Mouse (Mus musculus): ENCODE data around the gene Mgmt. TPM values are rescaled to one million over a fixed set of nuclear protein-coding genes. Genes with fewer than 3 reads are reported as not detected.

Mgmt gene
- polyA plus RNA-seq, 1 experiment from 2014 or later = 5.8 TPM

- Histone ChIP-seq H3K4me3 (replicated peaks) (no peak overlapping the region), H3K4me1 (replicated peaks) (no peaks in the 10 kb centered on the region; the same call in 1 of the 2 replicates), H3K27me3 (no peaks in the 10 kb centered on the region), H3K36me3 (no peaks in the 10 kb centered on the region), H3K9ac (replicated peaks) (no peak overlapping the region), H3K4me2 (no peak overlapping the region), H3K9me3 (no peaks in the 10 kb centered on the region), H3K27ac (no peak overlapping the region)
- WGBS = 98% methylated on average over 2 of the region's 2 CpGs
- no peak for ATAC-seq (ENCODE audit: insufficient number of reproducible peaks, insufficient read depth, low FRiP score, low TSS enrichment, low read depth)
These were observed 48.0 kb downstream of the Mgmt start for GRCm38 (mm10) chr7:136942414-136942813.

GRCm38 (mm10) chr7:136943886-136944285 lies 49.5 kb downstream of the Mgmt start:
- H3K4me1 ChIP-seq (replicated peaks) = 0 out of 2 replicates have a peak, but pooled peaks cover 5% of the 10 kb centered on the region
- H3K9ac ChIP-seq (replicated peaks) = no peak overlapping the region
- no peaks in the 10 kb centered on the region for H3K36me3 ChIP-seq
- 69% methylated on average over 5 of the region's 5 CpGs for WGBS
- no peak for ATAC-seq (ENCODE audit: insufficient number of reproducible peaks, insufficient read depth, low FRiP score, low TSS enrichment, low read depth)
- no peak overlapping the region for H3K4me3 ChIP-seq (replicated peaks)
- H3K27me3 ChIP-seq = no peaks in the 10 kb centered on the region
- H3K9me3 ChIP-seq = no peaks in the 10 kb centered on the region
- no peak overlapping the region for H3K4me2 ChIP-seq
- no peak overlapping the region for H3K27ac ChIP-seq

- H3K4me2 ChIP-seq = no peak overlapping the region
- no peak overlapping the region for H3K4me3 ChIP-seq (replicated peaks)
- peaks cover 7% of the 10 kb centered on the region; the same call in 1 of the 2 replicates for H3K4me1 ChIP-seq (replicated peaks)
- H3K9me3 ChIP-seq = no peaks in the 10 kb centered on the region
- ATAC-seq (ENCODE audit: insufficient number of reproducible peaks, insufficient read depth, low FRiP score, low TSS enrichment, low read depth) = no peak
- H3K27me3 ChIP-seq = no peaks in the 10 kb centered on the region
- H3K9ac ChIP-seq (replicated peaks) = no peak overlapping the region
- 58% methylated on average over 10 of the region's 10 CpGs for WGBS
- H3K36me3 ChIP-seq = no peaks in the 10 kb centered on the region
- H3K27ac ChIP-seq = no peak overlapping the region
These were observed 51.3 kb downstream of the Mgmt start for GRCm38 (mm10) chr7:136945697-136946096.

- H3K27me3 ChIP-seq = no peaks in the 10 kb centered on the region
- ATAC-seq (ENCODE audit: insufficient number of reproducible peaks, insufficient read depth, low FRiP score, low TSS enrichment, low read depth) = no peak
- WGBS = 82% methylated on average over 9 of the region's 9 CpGs
- no peak overlapping the region for H3K27ac ChIP-seq
- H3K4me2 ChIP-seq = no peak overlapping the region
- no peaks in the 10 kb centered on the region for H3K9me3 ChIP-seq
- no peaks in the 10 kb centered on the region for H3K36me3 ChIP-seq
- no peak overlapping the region for H3K9ac ChIP-seq (replicated peaks)
- H3K4me3 ChIP-seq (replicated peaks) = no peak overlapping the region
- peaks cover 10% of the 10 kb centered on the region; the same call in 1 of the 2 replicates for H3K4me1 ChIP-seq (replicated peaks)
These were observed 51.7 kb downstream of the Mgmt start for GRCm38 (mm10) chr7:136946131-136946530.

- Histone ChIP-seq H3K4me3 (replicated peaks) (no peak overlapping the region), H3K4me2 (no peak overlapping the region), H3K9me3 (no peaks in the 10 kb centered on the region), H3K4me1 (replicated peaks) (peaks cover 29% of the 10 kb centered on the region), H3K36me3 (no peaks in the 10 kb centered on the region), H3K27me3 (no peaks in the 10 kb centered on the region), H3K27ac (no peak overlapping the region), H3K9ac (replicated peaks) (no peak overlapping the region)
- ATAC-seq (ENCODE audit: insufficient number of reproducible peaks, insufficient read depth, low FRiP score, low TSS enrichment, low read depth) = no peak
- 67% methylated on average over 6 of the region's 6 CpGs for WGBS
These were observed 53.9 kb downstream of the Mgmt start for GRCm38 (mm10) chr7:136948275-136948810.

- no peaks in the 10 kb centered on the region for H3K36me3 ChIP-seq
- H3K27me3 ChIP-seq = no peaks in the 10 kb centered on the region
- WGBS = 13% methylated on average over 7 of the region's 7 CpGs
- H3K4me3 ChIP-seq (replicated peaks) = no peak overlapping the region
- no peaks in the 10 kb centered on the region for H3K9me3 ChIP-seq
- no peak overlapping the region for H3K9ac ChIP-seq (replicated peaks)
- H3K27ac ChIP-seq = no peak overlapping the region; the same call in 1 of the 2 replicates
- no peak for ATAC-seq (ENCODE audit: insufficient number of reproducible peaks, insufficient read depth, low FRiP score, low TSS enrichment, low read depth)
- peaks cover 33% of the 10 kb centered on the region for H3K4me1 ChIP-seq (replicated peaks)
- H3K4me2 ChIP-seq = no peak overlapping the region
These were observed 58.2 kb downstream of the Mgmt start for GRCm38 (mm10) chr7:136952608-136953007.

- no peak for ATAC-seq (ENCODE audit: insufficient number of reproducible peaks, insufficient read depth, low FRiP score, low TSS enrichment, low read depth)
- H3K4me1 ChIP-seq (replicated peaks) = peaks cover 30% of the 10 kb centered on the region
- no peak overlapping the region for H3K4me2 ChIP-seq
- H3K27ac ChIP-seq = no peak overlapping the region; the same call in 1 of the 2 replicates
- no peak overlapping the region for H3K9ac ChIP-seq (replicated peaks)
- WGBS = 46% methylated on average over 3 of the region's 3 CpGs
- H3K9me3 ChIP-seq = no peaks in the 10 kb centered on the region
- H3K36me3 ChIP-seq = no peaks in the 10 kb centered on the region
- no peak overlapping the region for H3K4me3 ChIP-seq (replicated peaks)
- H3K27me3 ChIP-seq = no peaks in the 10 kb centered on the region
These were observed 58.8 kb downstream of the Mgmt start for GRCm38 (mm10) chr7:136953251-136953650.

- Histone ChIP-seq H3K4me1 (replicated peaks) (peaks cover 7% of the 10 kb centered on the region; the same call in 1 of the 2 replicates), H3K27ac (no peak overlapping the region), H3K9me3 (no peaks in the 10 kb centered on the region), H3K4me3 (replicated peaks) (no peak overlapping the region), H3K27me3 (no peaks in the 10 kb centered on the region; the same call in 1 of the 2 replicates), H3K4me2 (no peak overlapping the region), H3K36me3 (no peaks in the 10 kb centered on the region), H3K9ac (replicated peaks) (no peak overlapping the region)
- WGBS = 92% methylated on average over 7 of the region's 7 CpGs
- no peak for ATAC-seq (ENCODE audit: insufficient number of reproducible peaks, insufficient read depth, low FRiP score, low TSS enrichment, low read depth)
These were observed 77.9 kb downstream of the Mgmt start for GRCm38 (mm10) chr7:136972361-136972760.

- WGBS = 93% methylated on average over 5 of the region's 5 CpGs
- no peaks in the 10 kb centered on the region for H3K9me3 ChIP-seq
- H3K36me3 ChIP-seq = no peaks in the 10 kb centered on the region
- H3K4me3 ChIP-seq (replicated peaks) = no peak overlapping the region
- ATAC-seq (ENCODE audit: insufficient number of reproducible peaks, insufficient read depth, low FRiP score, low TSS enrichment, low read depth) = no peak
- no peak overlapping the region for H3K27ac ChIP-seq
- 0 out of 2 replicates have a peak, but pooled peaks cover 3% of the 10 kb centered on the region for H3K27me3 ChIP-seq
- no peak overlapping the region for H3K9ac ChIP-seq (replicated peaks)
- peaks cover 8% of the 10 kb centered on the region; the same call in 1 of the 2 replicates for H3K4me1 ChIP-seq (replicated peaks)
- H3K4me2 ChIP-seq = no peak overlapping the region
These were observed 80.6 kb downstream of the Mgmt start for GRCm38 (mm10) chr7:136975001-136975400.

- H3K4me1 ChIP-seq (replicated peaks) = peaks cover 31% of the 10 kb centered on the region
- H3K36me3 ChIP-seq = no peaks in the 10 kb centered on the region
- peaks cover 30% of the 10 kb centered on the region for H3K27me3 ChIP-seq
- no peak overlapping the region for H3K27ac ChIP-seq
- no peak overlapping the region for H3K9ac ChIP-seq (replicated peaks)
- 77% methylated on average over 15 of the region's 15 CpGs for WGBS
- ATAC-seq (ENCODE audit: insufficient number of reproducible peaks, insufficient read depth, low FRiP score, low TSS enrichment, low read depth) = no peak
- H3K4me3 ChIP-seq (replicated peaks) = no peak overlapping the region
- H3K4me2 ChIP-seq = no peak overlapping the region
- no peaks in the 10 kb centered on the region for H3K9me3 ChIP-seq
These were observed 103.0 kb downstream of the Mgmt start for GRCm38 (mm10) chr7:136997456-136997855.

- Histone ChIP-seq H3K4me3 (replicated peaks) (no peak overlapping the region), H3K27ac (no peak overlapping the region), H3K36me3 (no peaks in the 10 kb centered on the region), H3K4me1 (replicated peaks) (peaks cover 37% of the 10 kb centered on the region), H3K4me2 (no peak overlapping the region), H3K27me3 (peaks cover 38% of the 10 kb centered on the region), H3K9ac (replicated peaks) (no peak overlapping the region), H3K9me3 (no peaks in the 10 kb centered on the region)
- WGBS = 49% methylated on average over 11 of the region's 11 CpGs
- no peak for ATAC-seq (ENCODE audit: insufficient number of reproducible peaks, insufficient read depth, low FRiP score, low TSS enrichment, low read depth)
These were observed 106.3 kb downstream of the Mgmt start for GRCm38 (mm10) chr7:137000703-137001102.

- 76% methylated on average over 15 of the region's 15 CpGs for WGBS
- no peak for ATAC-seq (ENCODE audit: insufficient number of reproducible peaks, insufficient read depth, low FRiP score, low TSS enrichment, low read depth)
- H3K9ac ChIP-seq (replicated peaks) = no peak overlapping the region
These were observed 106.8 kb downstream of the Mgmt start for GRCm38 (mm10) chr7:137001215-137001614.

More at GRCm38 (mm10) chr7:137001215-137001614, 106.8 kb downstream of the Mgmt start:
- Histone ChIP-seq H3K27me3 (peaks cover 39% of the 10 kb centered on the region), H3K36me3 (no peaks in the 10 kb centered on the region), H3K4me3 (replicated peaks) (no peak overlapping the region), H3K27ac (no peak overlapping the region), H3K4me2 (no peak overlapping the region), H3K4me1 (replicated peaks) (peaks cover 37% of the 10 kb centered on the region), H3K9me3 (no peaks in the 10 kb centered on the region)
